Mouse (Mus musculus) large intestine, adult 2 months (tissue): ENCODE measurements around the gene Ccno. TPM values are rescaled to one million over a fixed set of nuclear protein-coding genes. Genes with fewer than 3 reads are reported as not detected.
A peak's percentile ranks its signal among the peaks of the same experiment; 100 is the strongest.
"Not testable (repeated sequence)": the region's sequence is repeated elsewhere in the genome, so short reads cannot be mapped to it uniquely, and the experiment has no call there.

ENCODE experiments used
- DNase-seq: peaks from one replicate; pipeline ENCODE4 v3.0.0-alpha.2; 2012; ENCODE audit warnings: low read depth, low spot score
- WGBS: fragments of 180-500 bp; shearing (Covaris S2); methylation state at CpG from one replicate; pipeline ENCODE4 v1.1.7; 2018; 5-methylcytosine and 5-hydroxymethylcytosine counted together
- polyA plus RNA-seq: library from polyadenylated mRNA; depleted of rRNA; stranded (reverse); fragments of >200 nt; gene quantifications from 2 replicates; pipeline ENCODE4 v1.2.3, GENCODE M21; 2012

Ccno gene
- polyA plus RNA-seq, 1 experiment = 0.22 TPM

DNA sequence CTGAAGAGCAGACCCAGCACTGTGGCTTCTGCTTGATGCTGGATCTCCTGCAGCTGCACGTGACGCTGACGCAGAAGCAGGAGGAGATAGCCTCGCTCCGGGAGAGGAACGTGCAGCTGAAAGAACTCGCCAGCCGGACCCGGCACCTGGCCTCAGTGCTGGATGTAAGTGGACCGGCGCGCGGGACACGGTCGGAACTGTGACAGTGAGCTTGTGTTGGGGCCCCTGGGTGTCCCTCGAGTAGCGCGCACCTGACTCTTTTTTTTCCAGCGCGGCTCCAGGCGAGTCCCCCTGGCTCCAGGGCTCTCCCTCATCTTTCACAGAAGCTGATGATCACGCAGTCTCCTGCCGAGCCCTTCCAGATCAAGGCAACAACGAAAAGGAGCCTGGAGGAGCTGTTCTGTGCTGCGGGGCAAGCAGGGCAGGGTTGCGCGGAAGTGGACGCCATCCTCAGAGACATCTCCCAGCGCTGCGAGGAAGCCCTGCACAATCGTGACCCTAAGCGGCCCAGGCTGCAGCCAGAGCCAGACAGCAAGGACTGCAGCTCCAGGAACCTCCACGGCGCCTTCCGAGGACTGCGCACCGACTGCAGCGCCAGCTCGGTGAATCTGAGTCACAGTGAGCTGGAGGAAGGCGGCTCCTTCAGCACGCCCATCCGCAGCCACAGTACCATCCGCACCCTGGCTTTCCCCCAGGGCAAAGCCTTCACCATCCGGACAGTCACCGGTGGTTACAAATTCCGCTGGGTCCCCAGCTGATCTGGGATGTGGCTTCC lies 11.0 kb downstream of the Ccno start:
- DNase-seq = no peak
- under 1% methylated on average over 46 of the region's 46 CpGs for WGBS

DNA sequence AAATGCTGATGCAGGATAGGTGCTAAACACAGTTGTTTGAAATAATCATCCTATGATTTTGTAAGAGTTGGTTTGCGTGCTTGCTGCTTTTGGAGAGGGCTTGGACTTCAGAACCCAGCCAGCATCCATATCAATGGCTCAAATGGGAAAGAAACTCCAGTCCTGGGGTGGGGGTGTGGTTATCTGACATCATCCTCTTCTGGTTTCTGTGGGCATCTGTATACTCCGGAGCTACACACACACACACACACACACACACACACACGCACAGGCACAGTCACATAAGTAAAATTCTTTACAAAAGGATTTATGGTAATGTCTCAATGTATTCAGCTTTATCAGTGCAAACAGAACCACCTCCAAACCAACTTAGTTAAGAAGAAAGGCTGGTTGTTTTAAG lies 12.5 kb downstream of the Ccno start:
- DNase-seq = no peak
- WGBS = 71% methylated on average over 3 of the region's 3 CpGs

DNA sequence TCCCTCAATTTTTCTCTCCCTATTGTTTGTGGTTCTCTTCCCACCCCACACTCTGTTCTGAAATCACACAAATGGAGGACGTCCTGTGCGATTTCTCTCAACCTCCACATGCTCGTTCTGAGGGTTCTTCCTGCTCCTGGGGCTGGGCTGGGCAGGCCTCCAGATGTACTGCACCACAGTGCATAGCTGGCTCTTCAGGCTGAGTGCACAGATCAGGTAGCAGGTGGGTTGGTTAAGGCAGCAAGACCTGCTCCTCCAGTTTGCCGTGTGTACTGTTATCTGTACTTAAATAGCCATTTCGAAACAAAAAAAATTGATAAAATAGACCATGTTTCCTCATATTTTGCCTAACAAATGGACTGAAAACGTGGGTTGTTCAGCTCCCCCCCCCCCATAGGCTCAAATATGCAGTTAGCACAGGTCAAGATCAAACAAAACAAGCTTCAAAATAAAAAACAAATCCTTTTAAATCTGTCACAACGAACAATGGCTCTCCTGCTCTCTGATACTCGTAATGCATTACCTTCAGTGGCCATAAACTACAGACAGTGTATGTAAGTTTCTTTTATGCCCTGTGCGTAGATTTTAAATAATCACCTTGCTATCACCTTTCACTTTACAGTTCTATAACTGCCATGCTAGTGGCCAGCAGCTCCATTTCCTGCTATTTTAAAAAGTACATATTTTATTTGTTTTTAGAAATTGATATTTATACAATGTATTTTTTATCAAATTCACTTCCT lies 13.1 kb downstream of the Ccno start:
- no peak for DNase-seq
- 24% methylated on average over 9 of the region's 9 CpGs for WGBS

DNA sequence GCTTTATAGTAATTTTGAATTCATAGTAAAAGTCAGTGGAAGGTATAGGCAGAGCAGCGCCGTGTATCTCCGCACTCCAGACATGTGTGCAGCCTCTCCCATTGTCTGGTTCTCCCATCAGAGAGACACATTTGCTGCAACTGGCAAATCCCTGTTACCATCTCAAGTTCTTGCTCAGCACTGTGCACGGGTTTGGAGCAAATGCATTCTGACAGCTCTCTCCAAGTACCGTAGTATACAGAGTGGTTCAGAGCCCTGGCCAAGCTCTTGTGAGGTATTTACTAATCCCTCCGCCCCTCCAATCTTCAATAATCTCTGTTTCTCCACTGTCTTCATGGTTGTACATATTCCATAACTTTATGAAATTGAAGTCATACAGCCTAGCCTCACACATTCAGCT lies 25.1 kb downstream of the Ccno start:
- DNase-seq = no peak
- 74% methylated on average over 6 of the region's 6 CpGs for WGBS

DNA sequence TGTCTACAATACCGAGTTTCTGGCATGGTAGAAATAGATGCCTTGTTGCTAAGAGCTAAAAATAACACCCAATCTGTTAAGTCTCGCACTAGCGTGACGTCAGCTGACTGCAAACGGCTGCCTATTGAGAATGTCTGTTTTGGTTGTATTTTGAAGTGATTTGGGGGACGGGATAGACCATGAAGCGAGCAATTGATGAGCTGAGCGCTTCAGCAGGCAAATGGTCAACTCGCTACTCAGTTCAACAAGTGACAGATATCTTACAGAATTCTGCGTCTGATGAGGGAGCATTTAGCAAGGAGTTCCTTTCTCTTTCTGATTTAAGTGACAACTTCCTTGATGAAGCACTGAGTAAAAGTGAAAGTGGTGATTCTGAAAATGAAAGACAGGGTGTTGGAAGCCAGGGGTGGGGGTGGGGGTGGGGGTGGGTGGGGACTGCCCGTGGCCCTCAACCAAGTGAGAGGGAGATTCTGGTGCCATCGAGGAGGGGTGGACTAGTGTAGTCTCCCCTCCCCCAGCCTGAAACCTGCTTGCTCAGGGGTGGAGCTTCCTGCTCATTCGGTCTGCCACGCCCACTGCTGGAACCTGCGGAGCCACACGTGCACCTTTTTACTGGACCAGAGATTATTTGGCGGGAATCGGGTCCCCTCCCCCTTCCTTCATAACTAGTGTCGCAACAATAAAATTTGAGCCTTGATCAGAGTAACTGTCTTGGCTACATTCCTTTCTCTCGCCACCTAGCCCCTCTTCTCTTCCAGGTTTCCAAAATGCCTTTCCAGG lies 25.8 kb downstream of the Ccno start:
- WGBS = 8% methylated on average over 19 of the region's 20 CpGs
- DNase-seq = not testable (repeated sequence)

DNA sequence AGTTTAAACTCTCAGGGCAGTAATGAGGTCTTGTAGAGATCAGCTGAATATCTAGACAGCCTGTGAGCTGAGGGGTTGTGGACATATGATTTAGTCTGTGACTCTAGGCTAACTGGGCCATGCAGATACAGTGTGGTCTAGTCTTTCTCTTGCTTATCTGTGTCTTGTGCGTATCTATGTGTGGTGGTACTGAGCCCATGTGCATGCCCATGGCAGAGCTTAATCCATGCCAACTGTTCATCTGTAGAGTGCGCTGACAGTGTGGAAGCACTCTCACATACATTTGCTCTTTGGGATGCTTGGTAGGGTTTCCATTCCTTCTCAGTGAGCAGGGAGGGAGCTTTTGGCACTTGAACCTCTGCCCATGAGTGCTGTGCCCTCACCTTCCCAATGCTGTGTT lies 33.9 kb downstream of the Ccno start:
- WGBS = 64% methylated on average over 2 of the region's 2 CpGs
- no peak for DNase-seq

DNA sequence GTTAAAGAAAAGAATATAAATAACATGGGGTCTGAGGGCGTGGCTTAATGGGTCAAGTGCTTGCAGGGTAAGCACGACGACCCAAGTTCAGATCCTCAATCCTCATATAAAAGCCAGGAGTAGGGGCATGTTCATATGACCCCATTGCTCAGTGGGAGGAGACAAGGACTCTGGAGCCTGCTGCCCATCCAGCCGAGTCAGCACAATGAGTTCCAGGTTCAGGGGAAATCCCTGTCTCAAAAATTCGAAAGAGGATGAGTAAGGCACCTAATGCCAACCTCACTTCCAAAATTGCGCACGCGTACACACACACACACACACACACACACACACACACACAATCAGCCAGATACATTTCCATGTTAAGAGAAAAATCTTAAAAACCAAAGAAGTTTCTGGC lies 34.9 kb downstream of the Ccno start:
- no peak for DNase-seq

DNA sequence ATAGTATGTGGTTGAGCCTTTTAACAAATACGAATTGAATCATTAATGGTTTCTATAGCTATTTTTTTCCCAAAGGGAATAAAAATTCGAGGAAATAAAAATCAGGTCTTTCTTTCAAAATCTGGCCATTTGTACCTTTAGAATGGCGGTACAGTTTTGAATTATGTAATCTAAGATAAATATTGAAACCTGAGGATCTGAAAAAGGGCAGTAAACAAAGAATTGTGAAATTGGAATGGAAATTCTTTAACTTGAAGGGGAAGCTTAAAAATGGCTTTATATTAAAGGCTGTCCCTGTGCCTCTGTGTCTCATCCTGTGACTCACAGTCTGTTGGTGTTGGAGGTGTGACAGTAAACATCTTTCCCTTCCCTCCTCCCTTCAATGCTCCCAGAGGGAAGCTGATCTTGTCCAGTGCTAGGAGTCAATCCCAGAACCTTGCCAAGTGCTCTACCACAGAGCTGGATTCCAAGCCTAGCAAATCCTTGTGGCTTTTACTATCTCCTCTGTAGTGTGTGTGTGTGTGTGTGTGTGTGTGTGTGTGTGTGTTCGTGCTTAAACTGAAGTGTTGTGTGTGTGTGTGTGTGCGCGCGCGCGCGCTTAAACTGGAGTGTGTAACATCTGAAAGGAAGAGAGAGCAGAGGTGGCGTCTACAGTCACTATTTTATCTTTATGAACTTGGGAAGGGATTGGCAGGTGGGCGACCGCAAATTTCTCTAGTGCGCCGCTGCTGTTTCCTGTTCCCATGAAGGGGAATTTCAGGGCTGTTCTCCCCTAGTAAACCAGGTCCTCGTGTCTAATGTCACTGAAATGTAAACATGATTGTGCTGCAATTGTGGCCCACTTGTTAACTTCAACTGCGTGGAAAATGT lies 35.9 kb downstream of the Ccno start:
- DNase-seq = no peak
- 55% methylated on average over 17 of the region's 17 CpGs for WGBS

More for the DNA sequence above, 34.9 kb downstream of the Ccno start:
- WGBS = 52% methylated on average over 8 of the region's 8 CpGs

DNA sequence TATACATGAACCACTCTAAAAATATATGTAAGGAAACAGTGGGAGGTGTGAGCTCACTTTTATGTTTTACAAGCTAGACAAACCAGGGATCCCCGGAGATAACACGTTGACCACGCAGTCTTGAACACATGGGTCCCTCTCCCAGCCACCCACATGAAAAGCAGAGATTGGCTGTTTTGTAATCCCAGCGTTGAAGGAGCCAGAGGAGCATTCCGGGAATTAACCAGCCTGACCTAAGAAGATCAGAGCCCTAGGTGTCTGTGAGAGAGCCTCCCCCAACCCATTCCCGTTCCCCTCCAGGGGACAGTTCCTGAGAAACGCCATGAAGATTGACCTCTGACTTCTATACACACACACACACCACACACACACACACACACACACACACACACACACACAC lies 43.7 kb downstream of the Ccno start:
- WGBS = 2% methylated on average over 7 of the region's 7 CpGs
- DNase-seq = no peak

DNA sequence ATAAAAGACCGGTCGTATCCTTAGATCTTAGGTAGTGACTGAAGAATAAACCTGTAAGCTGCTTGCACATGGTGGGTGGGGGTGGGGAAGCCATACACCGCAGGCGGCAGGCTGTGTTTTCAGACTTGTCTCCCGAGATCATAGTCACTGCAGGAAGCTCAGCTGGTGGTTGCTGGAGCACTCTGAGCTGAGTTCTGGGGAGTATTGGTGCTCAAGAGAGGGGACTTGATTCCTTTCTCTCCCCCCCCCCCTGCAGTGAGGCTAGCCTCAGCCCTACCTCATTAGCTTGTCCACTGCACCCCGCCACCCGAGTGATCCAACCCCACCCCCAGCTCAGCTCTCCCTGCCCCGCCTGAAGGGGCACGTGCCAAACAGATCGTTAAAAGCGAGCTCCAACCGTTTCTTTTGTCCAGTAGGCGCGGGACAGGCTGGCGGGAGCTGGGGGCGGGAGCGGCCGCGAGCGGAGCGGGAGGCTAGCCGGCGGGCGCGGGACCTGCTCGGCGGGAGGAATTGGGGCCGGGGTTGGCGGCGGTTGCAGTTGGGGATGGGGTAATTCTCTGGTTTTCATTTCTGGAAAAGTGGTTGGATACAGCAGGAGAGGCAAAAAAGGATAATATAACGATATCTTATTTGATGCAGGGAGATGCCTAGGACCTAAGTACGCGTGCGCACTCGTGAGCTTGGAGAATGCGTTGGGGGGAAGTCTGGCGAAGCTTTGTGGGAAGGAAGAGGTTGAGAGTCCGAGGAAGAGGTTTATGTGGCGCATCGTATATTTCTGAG lies 44.4 kb downstream of the Ccno start:
- WGBS = 2% methylated on average over 40 of the region's 40 CpGs
- DNase-seq = no peak

DNA sequence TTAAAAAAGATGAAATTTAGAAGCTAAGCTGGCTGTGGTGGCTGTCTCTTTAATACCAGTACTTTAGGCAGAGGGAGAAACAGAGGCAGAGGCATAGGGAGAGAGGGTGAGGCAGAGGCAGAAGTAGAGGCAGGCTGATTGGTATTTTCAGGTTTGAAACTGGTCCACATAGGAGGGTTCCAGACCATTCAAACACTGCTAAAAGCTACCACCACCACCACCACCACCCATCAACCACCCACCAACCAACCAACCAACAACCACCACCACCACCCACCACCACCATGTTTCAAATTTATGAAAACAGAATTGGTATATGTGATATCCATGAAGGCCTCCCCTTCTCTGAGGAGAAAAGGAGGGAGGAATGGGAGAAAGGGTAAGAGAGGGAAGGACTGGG lies 45.2 kb downstream of the Ccno start:
- no peak for DNase-seq

DNA sequence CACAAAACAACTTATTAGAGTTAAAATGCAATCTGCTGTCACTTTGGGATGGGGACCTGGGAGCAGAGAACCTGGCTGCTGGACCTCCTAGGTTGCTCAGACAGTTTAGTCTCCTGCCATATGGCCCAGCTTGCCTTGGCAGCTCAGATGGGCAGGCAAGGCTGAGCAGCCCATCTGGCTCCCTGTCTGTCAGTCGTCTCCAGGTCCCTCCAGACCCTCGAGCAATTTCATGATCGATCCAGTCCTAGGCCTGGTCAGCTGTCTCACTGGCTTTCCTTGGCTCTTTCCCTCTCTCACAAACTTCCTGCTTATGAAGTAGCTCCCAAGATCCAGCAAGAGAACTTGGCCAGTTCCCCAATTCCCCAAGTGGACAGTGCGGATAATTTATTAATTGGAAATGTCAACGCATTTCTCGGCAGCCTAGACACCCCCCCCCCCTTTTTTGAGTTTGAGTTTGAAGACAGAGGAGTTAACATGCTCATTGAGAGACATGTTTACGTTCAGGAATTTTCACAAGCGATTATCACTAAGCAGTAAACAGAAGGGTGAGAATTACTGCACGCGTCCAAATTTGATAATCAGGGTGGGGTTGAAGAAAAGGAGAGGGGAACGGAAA lies 46.8 kb downstream of the Ccno start:
- no peak for DNase-seq
- 13% methylated on average over 11 of the region's 11 CpGs for WGBS

DNA sequence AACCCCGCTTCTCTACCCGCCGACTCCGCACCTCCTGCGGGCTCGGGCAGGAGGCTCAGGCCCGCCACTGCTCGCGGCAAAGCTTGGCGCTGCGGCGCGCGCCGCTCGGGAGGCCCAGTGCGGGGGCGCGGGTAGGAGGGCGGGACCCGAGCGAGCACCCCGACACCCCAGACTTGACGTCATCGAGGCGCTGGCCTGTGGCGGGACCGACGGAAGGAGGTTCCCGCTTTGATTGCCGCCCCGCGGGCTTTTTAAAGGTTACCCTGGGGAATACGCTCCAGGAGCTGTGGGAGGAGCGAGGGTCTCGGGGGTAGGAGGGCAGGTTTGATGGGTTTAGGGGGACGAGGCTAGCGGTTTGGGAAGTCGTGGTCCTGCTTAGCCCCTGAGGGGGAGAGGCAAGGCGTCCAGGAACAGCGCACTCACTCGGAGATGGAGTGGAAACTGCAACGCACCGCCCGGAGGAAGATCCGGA lies 47.4 kb downstream of the Ccno start, which contains the start of gene Cdc20b:
TSS of gene Cdc20b (plus strand) at position 162 of the 472 bp plus-strand sequence.
- under 1% methylated on average over 46 of the region's 46 CpGs for WGBS
- DNase-seq = no peak

DNA sequence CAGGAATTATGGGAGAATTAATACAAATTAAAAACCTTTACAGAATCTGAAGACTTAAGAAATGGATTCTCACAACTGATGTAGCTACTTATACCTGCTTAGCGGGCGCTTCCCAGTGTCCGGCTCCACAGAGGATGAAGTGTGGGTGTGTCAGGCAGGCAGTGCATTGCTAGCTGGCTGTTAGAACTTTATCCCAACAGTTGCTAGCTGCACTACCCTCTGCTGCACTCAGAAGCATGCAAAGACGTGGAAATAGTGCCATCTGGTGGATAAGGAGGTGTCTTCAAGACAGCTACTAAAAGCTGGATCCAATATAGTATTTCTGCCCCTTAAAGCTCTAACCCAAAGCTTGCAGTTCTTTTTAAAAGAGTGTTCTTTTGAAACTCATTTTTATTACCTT lies 48.2 kb downstream of the Ccno start:
- under 1% methylated on average over 4 of the region's 4 CpGs for WGBS
- DNase-seq = peak; percentile 90
